Mouse (Mus musculus): Measurements from ENCODE around the gene Pacsin3. TPM values are rescaled to one million over a fixed set of nuclear protein-coding genes. Genes with fewer than 3 reads are reported as not detected.
A peak's percentile ranks its signal among the peaks of the same experiment; 100 is the strongest.

Pacsin3 gene
- total RNA-seq, 1 experiment from 2014 or later = not detected

- no peak for ATAC-seq (replicated peaks; ENCODE audit: insufficient number of reproducible peaks, low FRiP score, low TSS enrichment, poor library complexity, severe bottlenecking)
Measured at GRCm38 (mm10) chr2:91257126-91257980, 1.6 kb downstream of the Pacsin3 start.

- ATAC-seq (replicated peaks; ENCODE audit: insufficient number of reproducible peaks, low FRiP score, low TSS enrichment, poor library complexity, severe bottlenecking) = no peak
Measured at GRCm38 (mm10) chr2:91258054-91258453, 2.3 kb downstream of the Pacsin3 start.

GRCm38 (mm10) chr2:91258830-91259229 lies 3.1 kb downstream of the Pacsin3 start:
- ATAC-seq (replicated peaks; ENCODE audit: insufficient number of reproducible peaks, low FRiP score, low TSS enrichment, poor library complexity, severe bottlenecking) = no peak

GRCm38 (mm10) chr2:91259493-91259892 lies 3.7 kb downstream of the Pacsin3 start:
- ATAC-seq (replicated peaks; ENCODE audit: insufficient number of reproducible peaks, low FRiP score, low TSS enrichment, poor library complexity, severe bottlenecking) = no peak

GRCm38 (mm10) chr2:91263692-91264660 lies 8.2 kb downstream of the Pacsin3 start:
- no peak for ATAC-seq (replicated peaks; ENCODE audit: insufficient number of reproducible peaks, low FRiP score, low TSS enrichment, poor library complexity, severe bottlenecking)

GRCm38 (mm10) chr2:91264711-91265681 lies 9.2 kb downstream of the Pacsin3 start, which contains the start of gene Arfgap2:
Gene Arfgap2 (plus strand): TSS chr2:91264974.
- peak; percentile 91 for ATAC-seq (replicated peaks; ENCODE audit: insufficient number of reproducible peaks, low FRiP score, low TSS enrichment, poor library complexity, severe bottlenecking)

- ATAC-seq (replicated peaks; ENCODE audit: insufficient number of reproducible peaks, low FRiP score, low TSS enrichment, poor library complexity, severe bottlenecking) = no peak
Measured at GRCm38 (mm10) chr2:91268042-91268441, 12.3 kb downstream of the Pacsin3 start.

GRCm38 (mm10) chr2:91268706-91269105 lies 13.0 kb downstream of the Pacsin3 start:
- no peak for ATAC-seq (replicated peaks; ENCODE audit: insufficient number of reproducible peaks, low FRiP score, low TSS enrichment, poor library complexity, severe bottlenecking)

GRCm38 (mm10) chr2:91269687-91270133 lies 14.0 kb downstream of the Pacsin3 start:
- no peak for ATAC-seq (replicated peaks; ENCODE audit: insufficient number of reproducible peaks, low FRiP score, low TSS enrichment, poor library complexity, severe bottlenecking)

- no peak for ATAC-seq (replicated peaks; ENCODE audit: insufficient number of reproducible peaks, low FRiP score, low TSS enrichment, poor library complexity, severe bottlenecking)
Measured at GRCm38 (mm10) chr2:91278749-91279371, 23.1 kb downstream of the Pacsin3 start.

- no peak for ATAC-seq (replicated peaks; ENCODE audit: insufficient number of reproducible peaks, low FRiP score, low TSS enrichment, poor library complexity, severe bottlenecking)
Measured at GRCm38 (mm10) chr2:91279372-91279755, 23.6 kb downstream of the Pacsin3 start.

- ATAC-seq (replicated peaks; ENCODE audit: insufficient number of reproducible peaks, low FRiP score, low TSS enrichment, poor library complexity, severe bottlenecking) = no peak
Measured at GRCm38 (mm10) chr2:91281366-91281765, 25.6 kb downstream of the Pacsin3 start.

GRCm38 (mm10) chr2:91283972-91284371 lies 28.2 kb downstream of the Pacsin3 start:
- no peak for ATAC-seq (replicated peaks; ENCODE audit: insufficient number of reproducible peaks, low FRiP score, low TSS enrichment, poor library complexity, severe bottlenecking)

- ATAC-seq (replicated peaks; ENCODE audit: insufficient number of reproducible peaks, low FRiP score, low TSS enrichment, poor library complexity, severe bottlenecking) = no peak
Measured at GRCm38 (mm10) chr2:91284375-91285199, 28.8 kb downstream of the Pacsin3 start.

- peak; percentile 56; the same call in 1 of the 2 replicates for ATAC-seq (replicated peaks; ENCODE audit: insufficient number of reproducible peaks, low FRiP score, low TSS enrichment, poor library complexity, severe bottlenecking)
Measured at GRCm38 (mm10) chr2:91285885-91286505, 30.2 kb downstream of the Pacsin3 start.

GRCm38 (mm10) chr2:91287563-91287962 lies 31.8 kb downstream of the Pacsin3 start:
- no peak for ATAC-seq (replicated peaks; ENCODE audit: insufficient number of reproducible peaks, low FRiP score, low TSS enrichment, poor library complexity, severe bottlenecking)
